In the genomic region with DNA sequence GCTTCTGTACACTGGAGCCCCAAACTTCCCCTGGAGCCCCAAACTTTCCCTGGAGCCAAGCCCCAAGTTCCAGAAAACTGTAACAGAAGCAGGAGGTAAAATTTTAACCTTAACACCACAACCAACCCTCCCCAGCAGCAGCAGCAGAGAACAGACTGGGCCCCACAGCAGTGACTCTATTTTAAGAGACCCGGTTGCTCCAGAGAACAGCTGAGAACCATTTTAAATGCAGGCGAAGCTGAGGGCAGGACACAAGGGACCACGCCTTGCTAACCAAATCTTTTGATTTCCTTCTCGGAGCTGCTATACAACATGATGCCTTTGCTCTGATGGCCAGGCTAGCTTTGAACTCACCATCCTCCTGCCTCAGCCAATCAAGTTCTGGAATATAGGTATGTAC, we compare ENCODE assay signal across 24 mouse cellular contexts. TPM values are rescaled to one million over a fixed set of nuclear protein-coding genes. Genes with fewer than 3 reads are reported as not detected.
DNase-seq lines count a peak whose midpoint lies in the region; ATAC-seq lines count a peak whose summit lies in the region.
"Had no signal": no experiment of that assay in that cellular context is flagged by ENCODE, and none has a peak within 500 bp of the region (broad histone marks: within the 10 kb centered on the region; RNA-seq: fewer than 3 reads in every experiment).

No protein-coding gene starts in this region.

- peak overlapping the region; percentile 50 for H3K27ac ChIP-seq in heart, embryonic 15.5 days
- peak overlapping the region; percentile 65 for H3K27ac ChIP-seq in embryonic facial prominence, embryonic 10.5 days (replicated peaks)
- H3K27ac ChIP-seq in limb, embryonic 13.5 days: peak overlapping the region; percentile 61
- H3K27ac ChIP-seq: forebrain, embryonic 10.5 days; hindbrain, embryonic 10.5 days; intestine, embryonic 15.5 days had no signal

- DNase-seq in heart, adult 11 months: peak; percentile 86
- DNase-seq in heart, adult 18-20 months: no peak
- DNase-seq in heart, postnatal 25 days (ENCODE audit: low spot score): no peak
- no peak for DNase-seq in embryonic facial prominence, embryonic 10.5 days (ENCODE audit: low spot score)
- no peak for DNase-seq in left cerebral cortex, postnatal 36 days (ENCODE audit: low spot score in 2 of 2)
- no peak for DNase-seq in cerebellum, adult 11 months
- DNase-seq: adrenal gland, adult 2 months; cerebellum, adult 18-20 months; cerebellum, postnatal 36 days; embryo, embryonic 11 days; kidney, adult 8-10 months; kidney, postnatal 10 days; lung, adult 18-20 months; lung, postnatal 10 days; thymus, adult 18-20 months; thymus, postnatal 4 days had no signal

- H3K9me3 ChIP-seq in heart, embryonic 15.5 days (replicated peaks): no peaks in the 10 kb centered on the region
- no peaks in the 10 kb centered on the region for H3K9me3 ChIP-seq in embryonic facial prominence, embryonic 10.5 days
- H3K9me3 ChIP-seq in limb, embryonic 13.5 days: peaks cover 4% of the 10 kb centered on the region; the same call in 1 of the 2 replicates
- H3K9me3 ChIP-seq: intestine, embryonic 15.5 days had no signal

- 49% methylated on average over 4 of the region's 4 CpGs for WGBS in heart, embryonic 15.5 days
- WGBS in embryonic facial prominence, embryonic 10.5 days: 60% methylated on average over 4 of the region's 4 CpGs
- WGBS in limb, embryonic 13.5 days: 50% methylated on average over 4 of the region's 4 CpGs

- no peak overlapping the region for H3K4me3 ChIP-seq in heart, embryonic 15.5 days
- no peak overlapping the region for H3K4me3 ChIP-seq in embryonic facial prominence, embryonic 10.5 days
- H3K4me3 ChIP-seq in limb, embryonic 13.5 days: no peak overlapping the region
- H3K4me3 ChIP-seq: forebrain, embryonic 10.5 days; hindbrain, embryonic 10.5 days; intestine, embryonic 15.5 days had no signal

- intact Hi-C loops in heart, postnatal 25 days (cut with DNase I): no loop called here
- intact Hi-C loops in left cerebral cortex, postnatal 36 days (cut with DNase I): no loop called here

- no peak for ATAC-seq in heart, embryonic 15.5 days (replicated peaks; ENCODE audit: insufficient number of reproducible peaks, insufficient read depth, low FRiP score, low read depth)
- no peak for ATAC-seq in limb, embryonic 13.5 days (ENCODE audit: low FRiP score, low read depth)
- ATAC-seq: forebrain, embryonic 16.5 days; hindbrain, embryonic 16.5 days; intestine, embryonic 15.5 days had no signal

- 0 out of 2 replicates have a peak, but pooled peaks cover 3% of the 10 kb centered on the region for H3K36me3 ChIP-seq in heart, embryonic 15.5 days
- H3K36me3 ChIP-seq in embryonic facial prominence, embryonic 10.5 days (replicated peaks): peaks cover 14% of the 10 kb centered on the region
- peaks cover 15% of the 10 kb centered on the region for H3K36me3 ChIP-seq in limb, embryonic 13.5 days

- H3K4me1 ChIP-seq in heart, embryonic 15.5 days (replicated peaks): peaks cover 26% of the 10 kb centered on the region
- peaks cover 63% of the 10 kb centered on the region for H3K4me1 ChIP-seq in embryonic facial prominence, embryonic 10.5 days
- peaks cover 60% of the 10 kb centered on the region for H3K4me1 ChIP-seq in limb, embryonic 13.5 days

- no peak overlapping the region for H3K9ac ChIP-seq in heart, embryonic 15.5 days
- H3K9ac ChIP-seq in limb, embryonic 13.5 days: no peak overlapping the region
- H3K9ac ChIP-seq: intestine, embryonic 15.5 days had no signal

- no peaks in the 10 kb centered on the region for H3K27me3 ChIP-seq in heart, embryonic 15.5 days
- H3K27me3 ChIP-seq in embryonic facial prominence, embryonic 10.5 days (replicated peaks; ENCODE audit: low read depth, poor library complexity, severe bottlenecking): no peaks in the 10 kb centered on the region; the same call in 1 of the 2 replicates
- peaks cover 33% of the 10 kb centered on the region for H3K27me3 ChIP-seq in limb, embryonic 13.5 days
- H3K27me3 ChIP-seq: intestine, embryonic 15.5 days had no signal

- H3K4me2 ChIP-seq in heart, embryonic 15.5 days: no peak overlapping the region
- H3K4me2 ChIP-seq in limb, embryonic 13.5 days (replicated peaks): no peak overlapping the region
- H3K4me2 ChIP-seq: intestine, embryonic 15.5 days; midbrain, embryonic 11.5 days had no signal

RNA-seq across cellular contexts. Expression of a gene that starts 51.5 kb away (rescaled TPM):
- total RNA-seq in heart, adult 18-20 months (2021): 10 to 100 TPM; 37.9 to 39.9 TPM
- polyA plus RNA-seq in heart, embryonic 15.5 days (2015; fragmentation: Nextera tagmentation; extraction: Ambion mirVana): 57.6 and 83.1 TPM in 2 replicates
- total RNA-seq in heart, postnatal 25 days (2021): 10 to 100 TPM; 41.7 to 44.4 TPM
- polyA plus RNA-seq in embryonic facial prominence, embryonic 10.5 days (2016; fragmentation: Nextera tagmentation; extraction: Ambion mirVana): 73.6 and 76.0 TPM in 2 replicates
- 104 and 106 TPM in 2 replicates for polyA plus RNA-seq in limb, embryonic 13.5 days (2015; fragmentation: Nextera tagmentation; extraction: Ambion mirVana)
- 10 to 100 TPM; 49.3 to 54.2 TPM for total RNA-seq in left cerebral cortex, postnatal 36 days (2021)
